Mouse (Mus musculus) mouse trophoblast stem cell (cell line): ENCODE measurements around the gene Ano6.

Experiments used
- in situ Hi-C, 2 experiments: fragments of 300-500 bp; cut with MseI, MboI; formaldehyde crosslinking; loops; 2 replicates in 1 of 2; 3 replicates in 1 of 2; pipeline ENCODE4 v1.15.1; 2025

The Ano6 gene

DNA sequence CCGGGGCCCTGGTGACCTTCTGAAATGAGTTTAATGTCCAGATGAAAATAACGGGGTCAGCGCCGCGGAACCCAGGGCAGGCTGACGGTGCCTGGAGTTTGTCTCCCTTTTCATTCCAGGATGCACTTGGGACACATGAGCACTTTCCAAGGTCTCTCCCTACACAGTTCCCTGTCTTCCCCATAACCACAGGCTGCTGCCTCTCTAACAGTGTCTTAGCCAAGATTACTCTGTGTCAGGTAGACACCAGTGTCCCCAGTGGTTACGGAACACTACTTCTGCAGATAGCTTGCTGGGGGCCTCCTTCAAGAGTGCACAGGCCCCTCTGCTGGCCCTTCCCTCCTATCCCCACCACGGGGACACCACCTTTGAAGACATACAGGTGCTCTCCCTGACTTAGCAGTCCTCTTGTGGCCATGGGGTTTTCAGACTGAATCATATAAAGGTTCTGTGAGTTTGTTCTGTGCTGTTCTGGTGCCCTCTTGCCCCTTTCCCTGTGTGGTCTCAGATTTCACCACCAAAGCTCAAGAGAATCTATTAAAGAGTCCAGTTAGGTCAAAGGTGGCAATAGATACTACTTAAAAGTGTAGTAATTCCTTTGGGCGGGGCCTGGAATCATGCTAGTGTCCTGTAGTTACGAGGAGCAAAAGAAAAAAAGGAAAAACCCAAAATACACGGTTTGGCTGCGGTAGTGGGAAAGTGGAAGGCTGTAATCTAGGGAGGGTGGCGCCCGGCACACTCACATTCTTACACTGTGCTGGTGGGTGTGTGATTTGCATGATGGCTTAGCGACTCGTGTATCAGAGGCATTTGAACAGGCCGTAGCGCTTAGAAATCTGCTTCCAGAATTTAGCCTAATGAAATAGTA is 95.5 kb downstream of the Ano6 start:
- in situ Hi-C loops, result no loop called here

DNA sequence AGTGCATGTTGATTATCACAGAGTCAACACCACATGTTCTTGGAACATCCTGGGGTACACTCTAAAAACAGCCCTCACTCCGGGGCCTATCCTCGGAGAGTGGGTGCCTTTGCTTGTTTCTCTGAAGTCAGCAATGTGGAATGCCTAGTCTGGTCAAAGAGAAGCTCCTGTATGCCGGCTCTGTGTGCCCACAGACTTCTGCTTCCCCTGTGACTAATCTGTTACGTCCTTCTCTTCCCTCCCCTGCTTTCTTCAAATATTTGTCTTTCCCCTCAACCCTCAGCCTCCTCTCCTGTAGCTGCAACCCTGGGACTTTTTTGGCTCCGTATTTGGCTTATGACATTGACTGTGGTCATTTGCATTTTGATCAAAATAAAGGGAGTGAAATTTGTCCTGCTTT is 96.7 kb downstream of the Ano6 start:
- in situ Hi-C loops, result no loop called here

GRCm38 (mm10) chr15:95888556-95888955 is 97.9 kb downstream of the Ano6 start:
- in situ Hi-C loops, result no loop called here

DNA sequence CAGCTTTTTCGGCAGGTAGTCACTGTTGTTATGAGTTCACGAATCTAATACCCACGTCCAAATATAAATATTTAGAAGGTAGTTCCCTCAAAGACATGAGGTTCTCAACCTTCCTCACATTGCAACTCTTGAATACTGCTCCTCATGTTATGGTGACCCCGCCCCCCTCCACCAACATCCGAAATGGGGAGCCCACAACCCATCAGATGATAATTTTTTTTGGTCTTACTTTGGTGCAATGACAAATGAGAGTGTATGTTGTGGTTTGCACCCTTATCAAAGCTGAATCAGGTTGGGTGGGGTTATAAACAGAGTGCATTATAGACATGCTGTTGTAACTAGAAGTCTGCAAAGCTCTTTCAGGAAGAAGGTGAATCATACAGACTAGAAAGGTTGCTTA is 99.7 kb downstream of the Ano6 start:
- in situ Hi-C loops, result no loop called here

DNA sequence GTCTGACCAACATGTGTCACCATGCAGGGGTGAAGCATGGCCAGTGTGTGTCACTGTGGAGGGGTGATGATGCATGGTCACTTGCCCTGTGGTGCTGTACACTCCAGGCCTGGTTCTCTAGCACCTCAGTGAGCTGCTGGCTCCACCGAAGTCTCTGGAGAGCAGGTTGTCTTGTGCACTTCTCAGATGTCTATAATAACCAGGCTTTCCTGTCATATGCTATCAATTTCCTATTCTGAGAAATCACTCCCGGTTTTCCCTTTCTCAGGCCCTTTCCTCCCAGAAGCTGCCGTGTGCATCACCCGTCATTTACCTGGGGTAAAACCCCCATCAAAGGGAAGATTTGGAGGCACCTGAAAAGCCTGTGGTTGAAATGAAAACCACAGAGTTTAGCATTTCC is 101.5 kb downstream of the Ano6 start:
- in situ Hi-C loops, result no loop called here

- in situ Hi-C loops, result no loop called here
Observed at GRCm38 (mm10) chr15:95892929-95893328, 102.3 kb downstream of the Ano6 start.

DNA sequence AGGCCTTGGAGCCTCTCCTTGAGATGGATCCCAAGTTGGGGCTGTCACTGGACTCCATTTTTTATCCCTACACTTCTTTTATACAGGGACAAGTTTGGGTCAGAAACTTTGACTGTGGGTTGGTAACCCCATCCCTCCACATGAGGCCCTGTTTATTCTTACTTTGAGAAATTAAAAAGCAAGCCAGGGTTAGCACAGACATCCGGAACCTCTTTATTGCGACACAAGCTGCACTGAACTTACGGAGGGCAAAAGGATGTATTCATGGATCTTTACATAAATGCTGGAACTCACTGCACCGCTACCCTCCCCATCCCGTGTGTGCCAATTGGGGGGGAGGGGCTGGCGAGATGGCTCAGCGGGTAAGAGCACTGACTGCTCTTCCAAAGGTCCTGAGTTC is 105.1 kb downstream of the Ano6 start:
- in situ Hi-C loops, result no loop called here

GRCm38 (mm10) chr15:95897653-95898052 is 107.0 kb downstream of the Ano6 start:
- in situ Hi-C loops, result no loop called here

DNA sequence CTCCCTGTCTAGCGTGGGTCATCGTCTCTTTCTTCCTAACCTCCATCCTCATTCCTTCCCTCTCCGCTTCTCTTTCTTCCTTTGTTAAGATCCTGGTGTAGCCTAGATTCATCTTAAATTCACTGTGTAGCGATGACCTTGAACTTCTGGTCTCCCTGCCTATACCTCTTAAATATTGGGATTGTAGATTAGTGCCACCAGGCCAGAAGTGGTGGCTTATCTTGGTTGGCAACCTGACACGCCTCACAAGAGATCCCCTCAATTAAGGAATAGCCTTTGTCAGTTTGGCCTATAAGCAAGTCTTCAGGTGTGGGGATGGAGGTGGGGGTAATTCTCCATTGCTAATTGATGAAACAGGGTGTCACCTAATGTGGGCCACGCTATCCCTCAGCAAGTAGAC is 107.8 kb downstream of the Ano6 start:
- in situ Hi-C loops, result no loop called here

DNA sequence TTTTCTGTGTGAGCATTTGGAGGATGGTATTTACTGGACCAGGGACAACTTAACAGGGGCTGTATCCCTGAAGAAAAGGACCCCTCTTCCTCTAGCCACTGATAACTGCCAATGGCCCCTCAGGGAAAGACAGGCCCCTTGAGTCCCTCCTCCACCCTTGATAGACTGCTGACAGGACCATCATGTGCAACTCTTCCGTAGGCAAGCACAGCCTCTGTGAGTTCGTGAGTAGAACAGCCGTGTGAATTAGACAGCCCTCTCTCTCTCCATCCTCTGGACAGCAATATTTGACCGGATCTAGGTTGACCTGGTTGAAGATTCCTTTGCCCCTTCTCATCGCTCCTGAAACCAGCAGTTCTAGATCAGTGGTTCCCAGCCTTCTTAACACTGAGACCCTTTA is 111.8 kb downstream of the Ano6 start:
- in situ Hi-C loops, result no loop called here

- in situ Hi-C loops, result no loop called here
Observed at GRCm38 (mm10) chr15:95904247-95904646, 113.6 kb downstream of the Ano6 start.

DNA sequence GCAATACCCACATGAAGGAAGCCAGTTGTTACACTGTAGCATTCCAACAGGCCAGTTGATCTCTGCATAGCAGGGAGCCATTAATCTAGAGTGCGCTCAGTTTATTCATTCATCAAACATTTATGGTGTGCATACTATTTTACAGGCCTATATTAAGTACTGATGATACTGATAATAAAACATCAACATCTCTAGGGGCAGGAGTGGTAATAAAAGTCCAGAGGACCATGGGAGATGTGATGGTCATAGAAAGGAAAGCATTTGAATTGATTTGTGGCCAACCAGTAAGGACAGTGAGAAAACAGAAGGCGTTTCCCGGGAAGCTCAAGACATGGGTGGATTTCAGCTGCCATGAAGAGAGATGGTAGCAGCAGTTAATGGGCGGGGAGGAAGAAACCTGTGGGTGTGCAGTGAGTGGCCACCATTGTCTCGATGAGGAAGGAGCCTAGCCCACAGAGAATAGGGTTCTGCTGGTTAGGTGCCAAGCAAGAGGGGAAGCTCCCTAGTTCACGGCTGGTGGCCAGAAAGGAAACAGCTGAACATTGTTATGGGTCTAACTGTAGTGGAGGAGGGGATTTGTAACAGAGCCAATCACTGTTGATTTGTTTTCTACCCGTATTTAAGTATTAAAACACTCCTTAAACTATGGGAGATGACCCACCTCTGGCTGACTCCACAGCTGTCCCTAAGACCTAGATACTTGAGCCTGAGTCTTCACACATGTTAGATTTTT is 115.5 kb downstream of the Ano6 start:
- in situ Hi-C loops, result no loop called here

- in situ Hi-C loops, result no loop called here
Observed at GRCm38 (mm10) chr15:95906891-95907290, 116.2 kb downstream of the Ano6 start.

DNA sequence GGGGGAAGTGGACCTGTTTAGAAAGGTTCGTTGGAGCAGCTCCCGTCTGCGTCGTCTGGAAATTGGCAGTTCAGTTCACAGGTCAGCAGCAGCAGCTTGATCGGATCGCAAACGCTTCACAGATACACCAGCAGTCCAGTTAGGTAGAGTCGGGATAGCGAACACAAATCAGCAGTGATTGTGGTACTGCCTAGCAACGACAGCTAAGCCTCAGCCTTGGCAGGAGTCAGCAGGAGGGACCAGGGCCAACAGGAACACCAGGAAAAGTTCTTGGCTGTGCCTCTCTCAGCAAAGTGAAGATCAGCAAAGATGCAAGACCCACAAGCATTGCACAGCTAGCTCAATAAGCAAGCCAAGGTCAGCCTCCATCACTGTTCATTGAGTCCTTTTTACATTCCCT is 116.7 kb downstream of the Ano6 start:
- in situ Hi-C loops, result no loop called here

DNA sequence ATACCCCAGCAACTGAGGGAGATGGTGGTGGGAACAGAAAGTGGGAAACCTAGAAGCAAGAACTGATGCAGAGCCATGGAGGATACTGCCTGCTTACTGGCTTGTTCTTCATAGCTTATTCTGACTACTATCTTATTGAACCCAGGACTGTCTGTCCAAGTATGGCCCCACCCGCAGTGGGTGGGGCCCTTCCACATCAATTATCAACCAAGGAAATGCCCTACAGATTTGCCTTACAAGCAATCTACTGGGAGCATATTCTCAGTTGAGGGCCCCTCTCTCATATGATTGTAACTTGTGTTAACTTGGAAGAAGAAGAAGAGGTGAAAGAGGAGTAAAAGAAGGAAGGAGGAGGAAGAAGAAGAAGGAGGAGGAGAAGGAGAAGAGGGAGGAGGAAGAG is 117.3 kb downstream of the Ano6 start:
- in situ Hi-C loops, result no loop called here

- in situ Hi-C loops, result no loop called here
Observed at GRCm38 (mm10) chr15:95910099-95910780, 119.6 kb downstream of the Ano6 start.

- in situ Hi-C loops, result no loop called here
Observed at GRCm38 (mm10) chr15:95914963-95915362, 124.3 kb downstream of the Ano6 start.

- in situ Hi-C loops, result no loop called here
Observed at GRCm38 (mm10) chr15:95915477-95915876, 124.8 kb downstream of the Ano6 start.

DNA sequence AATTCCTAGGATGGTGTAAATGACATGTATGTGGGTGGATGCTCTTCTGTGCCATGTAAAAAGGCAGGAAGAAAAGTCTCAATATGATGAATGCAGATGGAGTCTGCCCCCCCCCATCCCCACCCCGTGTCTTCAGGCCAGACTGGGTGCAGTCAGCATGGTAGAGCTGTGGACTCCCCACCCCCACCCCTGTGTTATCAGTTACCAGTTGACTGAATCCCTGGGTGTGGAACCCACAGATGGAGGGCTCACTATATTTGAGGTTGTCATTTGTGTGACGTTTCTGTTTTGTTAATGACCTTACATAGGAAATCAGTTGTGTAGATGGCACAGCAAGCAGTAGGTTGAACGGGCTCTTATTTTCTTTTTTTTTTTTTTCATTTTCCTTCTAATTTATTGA is 126.7 kb downstream of the Ano6 start:
- in situ Hi-C loops, result no loop called here

GRCm38 (mm10) chr15:95920047-95920446 is 129.4 kb downstream of the Ano6 start:
- in situ Hi-C loops, result no loop called here

- in situ Hi-C loops, result no loop called here
Observed at GRCm38 (mm10) chr15:95921072-95921471, 130.4 kb downstream of the Ano6 start.

DNA sequence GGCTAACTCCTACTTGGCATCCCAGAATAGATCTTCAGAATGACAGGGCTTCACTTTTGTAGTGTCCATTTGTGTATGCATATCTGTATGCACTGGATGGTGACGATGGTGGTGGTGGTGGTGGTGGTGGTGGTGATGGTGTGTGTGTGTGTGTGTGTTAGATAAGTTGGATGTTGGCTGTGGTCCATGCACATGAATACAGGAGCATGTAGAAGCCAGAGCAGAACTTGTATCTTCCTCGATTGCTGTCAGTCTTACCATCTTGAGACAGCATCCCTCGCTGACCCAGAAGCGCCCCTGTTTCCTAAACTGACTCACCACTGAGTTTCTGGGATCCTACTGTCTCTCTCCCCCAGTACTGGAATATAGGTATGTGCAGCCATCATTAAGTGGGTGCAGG is 131.0 kb downstream of the Ano6 start:
- in situ Hi-C loops, result no loop called here

DNA sequence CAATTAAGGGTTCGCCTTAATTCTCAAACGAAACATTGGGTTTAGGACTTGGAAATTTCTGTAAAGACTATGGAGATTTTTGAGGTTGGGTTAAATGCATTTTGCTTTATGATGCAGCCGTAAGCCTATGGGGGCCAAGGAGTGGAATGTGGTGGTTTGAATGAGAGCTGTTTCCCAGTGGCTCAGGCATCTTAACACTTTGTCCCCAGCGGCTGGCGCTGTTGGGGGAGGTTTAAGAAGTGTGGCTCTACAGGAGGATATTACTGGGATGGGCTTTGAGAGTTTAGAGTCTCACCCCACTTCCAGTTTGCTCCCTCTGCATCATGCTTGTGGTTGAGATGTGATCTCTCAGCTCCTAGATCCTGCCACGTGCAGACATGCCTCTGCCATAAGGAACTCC is 131.9 kb downstream of the Ano6 start:
- in situ Hi-C loops, result no loop called here
